Mouse (Mus musculus) CD4-positive helper T cell, adult 2 months (primary cell): ENCODE data around the gene Zfp691.

Source experiments
- DNase-seq: peaks from one replicate; pipeline ENCODE4 v3.0.0-alpha.2; 2012; ENCODE audit warnings: low read depth, missing footprints, low spot score

Gene Zfp691

GRCm38 (mm10) chr4:119173851-119174453, at the start of gene Zfp691:
Gene Zfp691, minus strand, starts transcription at chr4:119174195.
- DNase-seq = peak; percentile 96

DNA sequence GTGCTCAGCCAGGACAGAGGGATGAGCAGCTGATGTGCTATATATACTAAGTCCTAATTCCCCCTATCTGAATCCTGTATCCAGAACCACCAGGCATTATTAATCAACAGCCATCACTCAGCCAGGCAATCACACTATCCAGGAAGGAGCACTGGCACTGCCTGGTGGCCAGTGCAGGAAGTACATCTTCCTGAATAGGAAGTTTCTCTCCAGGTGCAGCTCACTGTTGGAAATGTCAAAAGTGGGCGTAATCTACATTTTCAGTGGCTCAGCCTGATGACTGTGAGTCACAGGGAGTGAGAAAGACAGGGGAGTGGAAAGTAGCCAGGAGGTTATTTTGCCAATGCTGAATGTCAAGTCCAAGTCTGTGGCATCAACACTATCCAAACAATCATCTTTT, 49.7 kb upstream of the Zfp691 start:
- peak; percentile 38 for DNase-seq

DNA sequence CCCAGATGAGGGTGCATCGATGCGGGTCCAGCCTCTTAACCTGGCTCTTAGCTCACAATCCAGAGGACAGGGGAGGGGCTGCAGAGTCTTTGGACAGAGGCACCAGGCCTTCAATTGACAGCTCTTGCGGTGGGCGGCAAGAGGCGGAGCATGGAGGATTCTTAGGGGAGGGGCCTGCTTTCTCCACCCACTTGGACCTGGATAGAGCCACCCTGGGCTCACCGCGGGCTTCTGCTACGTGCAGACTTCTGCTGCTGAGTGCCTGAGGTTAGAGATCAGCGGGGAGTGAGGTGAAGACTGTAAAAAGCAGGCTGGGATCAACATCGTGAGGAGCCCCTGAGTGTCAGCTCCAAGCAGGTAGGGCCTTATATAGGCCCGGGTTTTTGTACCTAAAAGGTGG, 44.2 kb upstream of the Zfp691 start, which contains the start of gene Tmem269:
Gene Tmem269 (minus strand): TSS at position 49 of the 400 bp plus-strand sequence.
- DNase-seq = no peak

- no peak for DNase-seq
Measured at GRCm38 (mm10) chr4:119216667-119217066, 42.7 kb upstream of the Zfp691 start.

- DNase-seq = peak; percentile 54
Measured at GRCm38 (mm10) chr4:119204672-119205071, 30.7 kb upstream of the Zfp691 start.

GRCm38 (mm10) chr4:119198105-119198504, 24.1 kb upstream of the Zfp691 start:
- no peak for DNase-seq

GRCm38 (mm10) chr4:119195582-119196320, 21.8 kb upstream of the Zfp691 start:
- no peak for DNase-seq

DNA sequence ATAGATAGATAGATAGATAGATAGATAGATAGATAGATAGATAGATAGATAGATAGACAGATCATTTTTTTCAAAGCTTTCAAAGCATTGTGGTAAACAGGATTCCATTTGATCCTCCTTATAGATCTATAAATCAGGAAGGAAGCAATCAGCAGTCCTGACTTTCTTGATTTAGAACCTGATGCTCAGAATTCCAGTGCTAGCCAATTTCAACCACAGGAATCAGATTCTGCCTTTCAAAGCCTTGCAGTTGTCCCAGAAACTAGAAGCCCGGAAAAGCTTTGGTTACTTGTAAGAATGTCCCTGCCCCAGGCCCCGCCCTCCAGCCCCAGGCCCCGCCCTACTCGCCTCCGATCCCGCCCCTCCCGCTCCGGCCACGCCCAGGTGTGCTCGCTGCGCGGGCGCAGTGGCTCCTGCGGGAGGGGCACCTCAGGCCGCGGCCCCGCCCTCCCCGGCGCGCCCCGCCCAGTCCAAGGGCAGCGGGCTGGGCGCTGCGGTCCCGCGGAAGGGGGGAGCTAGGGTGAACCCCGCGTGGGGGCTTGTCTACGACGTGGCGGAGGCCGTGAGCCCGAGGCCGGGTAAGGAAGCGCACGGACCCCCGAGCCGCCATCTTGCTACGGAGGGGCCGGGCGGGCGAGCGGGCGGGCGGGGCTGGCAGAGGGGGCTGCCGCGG, 21.1 kb upstream of the Zfp691 start, which contains the start of gene Svbp:
Gene Svbp (plus strand): TSS at position 398 of the 673 bp plus-strand sequence.
- DNase-seq = peak; percentile 91

DNA sequence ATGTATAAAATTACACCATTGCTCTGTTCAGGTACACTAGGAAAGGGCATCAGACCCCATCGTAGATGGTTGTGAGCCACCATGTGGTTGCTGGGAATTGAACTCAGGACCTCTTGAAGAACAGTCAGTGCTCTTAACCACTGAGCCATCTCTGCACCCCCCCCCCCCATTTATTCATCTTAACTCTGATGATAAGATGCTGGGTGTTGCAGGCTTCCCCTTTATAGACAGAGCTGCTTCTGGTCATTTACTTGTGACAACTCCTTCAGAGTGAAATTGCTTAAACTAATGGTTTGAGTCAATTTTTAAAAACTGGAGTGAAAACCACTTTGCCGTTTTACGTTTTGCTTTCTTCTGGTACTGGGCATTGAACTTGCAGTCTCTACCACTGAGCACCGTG, 18.8 kb upstream of the Zfp691 start:
- no peak for DNase-seq

DNA sequence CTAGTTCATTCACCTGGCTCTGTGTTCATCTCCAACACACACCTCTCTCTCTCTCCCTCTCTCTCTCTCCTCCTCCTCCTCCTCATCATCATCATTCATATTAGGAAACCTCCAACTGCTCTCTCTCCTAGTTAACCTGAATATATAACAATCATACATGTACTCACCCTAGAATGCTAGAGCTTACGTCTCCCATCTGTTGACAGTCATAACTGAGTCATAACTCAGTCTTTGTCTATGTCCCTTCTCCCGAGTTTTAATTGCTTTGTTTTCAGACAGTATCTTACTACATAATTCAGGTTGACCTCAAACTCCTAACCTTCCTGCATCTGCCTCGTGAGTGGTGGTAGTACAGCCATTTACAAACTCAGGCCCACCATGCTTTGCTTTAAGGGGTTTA, 17.3 kb upstream of the Zfp691 start:
- DNase-seq = no peak

DNA sequence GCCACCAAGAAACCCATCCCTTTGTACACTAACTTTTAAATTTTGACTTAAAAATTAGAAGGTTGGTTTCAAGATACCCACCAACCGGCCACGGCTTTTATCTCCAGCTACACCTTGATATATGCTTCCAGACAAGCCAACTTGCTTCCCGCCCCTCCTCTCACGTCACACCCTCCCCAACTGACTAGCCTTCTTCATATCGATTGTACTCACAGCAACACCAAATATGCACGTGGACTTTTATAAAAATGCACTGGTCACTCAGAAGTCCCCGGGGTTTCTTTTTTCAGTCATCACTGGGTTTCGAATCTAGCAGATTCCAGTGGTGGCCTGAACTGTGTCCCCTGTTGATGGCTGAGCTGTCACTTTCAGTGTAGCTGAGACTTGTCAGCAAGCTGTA, 16.6 kb upstream of the Zfp691 start:
- no peak for DNase-seq

DNA sequence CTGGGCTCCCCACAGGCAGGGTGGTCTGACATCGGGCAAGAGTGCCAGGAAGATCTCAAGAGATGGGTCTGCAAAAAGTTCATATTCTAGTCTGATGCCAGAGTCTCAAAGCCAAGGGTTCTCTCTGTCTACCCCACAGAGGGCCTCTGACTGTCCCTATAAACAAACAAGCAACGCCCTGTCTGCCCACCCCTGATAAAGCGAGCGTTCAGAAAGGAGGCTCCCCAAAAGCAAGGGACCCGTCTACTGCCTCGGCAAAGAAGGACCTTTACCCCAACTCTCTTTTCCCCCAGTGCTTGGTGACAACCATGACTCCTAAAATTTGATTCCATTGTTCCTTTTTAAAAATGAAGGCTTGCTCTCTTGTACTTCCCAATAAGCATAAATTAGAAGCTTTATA, 15.9 kb upstream of the Zfp691 start, which contains the start of gene Ermap:
Gene Ermap (minus strand): TSS at position 148 of the 400 bp plus-strand sequence.
- no peak for DNase-seq

GRCm38 (mm10) chr4:119189392-119189791, 15.4 kb upstream of the Zfp691 start:
- DNase-seq = no peak

DNA sequence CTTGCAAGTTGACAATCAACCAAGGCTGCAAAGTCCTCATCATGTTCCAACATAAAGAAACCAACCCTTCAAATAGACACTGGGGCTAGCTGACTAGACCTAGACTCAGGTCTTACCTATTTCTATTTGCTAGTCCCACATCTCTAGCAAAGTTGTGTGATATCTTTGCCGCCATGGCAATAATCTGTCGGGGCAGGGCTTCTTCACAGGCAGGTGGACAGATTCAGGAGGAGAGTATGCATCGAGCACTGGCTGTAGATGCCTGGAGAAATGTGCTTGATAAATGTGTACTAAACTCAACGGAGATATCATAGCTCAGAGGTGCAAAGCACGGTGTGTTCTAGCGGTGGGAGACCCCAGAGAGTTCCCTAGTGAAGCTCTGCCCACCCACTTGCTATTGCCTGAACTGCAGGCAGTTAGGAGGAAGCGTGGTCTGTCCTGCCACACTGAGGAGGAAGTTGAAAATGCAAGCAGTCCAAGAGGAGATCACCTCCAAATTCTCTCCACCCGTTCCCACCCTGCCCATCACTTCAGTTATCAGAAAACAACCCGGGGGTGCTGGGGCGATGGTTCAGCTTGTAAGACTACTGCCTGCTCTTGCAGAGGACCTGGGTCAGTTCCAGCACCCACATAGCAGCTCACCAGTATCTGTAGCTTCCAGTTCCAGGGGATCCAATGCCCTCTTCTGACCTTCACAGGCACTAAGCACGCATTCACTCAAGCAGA, 14.2 kb upstream of the Zfp691 start:
- DNase-seq = no peak

DNA sequence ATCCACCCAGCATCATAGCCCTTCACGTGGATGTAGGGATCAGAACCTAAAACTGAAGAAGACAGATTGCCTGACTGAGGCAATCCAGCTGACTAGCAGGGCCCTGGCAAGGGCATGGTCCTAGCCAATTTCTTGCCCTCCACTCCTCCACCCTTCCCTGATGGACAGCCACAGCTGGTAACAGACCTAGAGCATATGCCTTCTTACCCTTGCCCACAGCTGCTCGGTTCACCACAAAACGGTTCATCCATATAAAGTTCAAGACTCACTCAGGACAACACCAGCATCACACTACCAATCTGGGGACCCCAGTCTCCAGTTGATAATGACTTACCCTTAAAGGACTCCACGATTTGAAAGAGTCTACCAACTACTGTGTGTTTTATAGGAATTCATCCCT, 11.8 kb upstream of the Zfp691 start:
- no peak for DNase-seq

DNA sequence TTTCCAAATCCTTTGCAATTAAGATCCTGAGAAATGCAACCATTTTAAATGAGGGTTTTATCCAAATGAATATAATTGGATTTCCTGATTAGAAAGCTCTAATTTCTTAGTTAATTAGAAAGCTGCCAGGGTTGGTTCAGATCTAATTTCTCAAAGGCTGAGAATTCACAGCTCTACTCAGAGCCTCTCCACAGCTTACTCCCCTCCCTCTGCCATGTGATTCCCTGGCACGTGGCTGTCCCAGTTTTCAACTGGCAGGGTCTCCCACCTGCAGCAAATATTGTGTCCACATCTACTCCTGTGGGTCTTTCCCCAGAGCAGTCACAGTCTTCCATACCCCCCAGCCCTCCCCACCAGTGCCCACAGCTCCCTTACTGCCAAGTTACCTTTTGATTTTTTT, 9.5 kb upstream of the Zfp691 start:
- no peak for DNase-seq

DNA sequence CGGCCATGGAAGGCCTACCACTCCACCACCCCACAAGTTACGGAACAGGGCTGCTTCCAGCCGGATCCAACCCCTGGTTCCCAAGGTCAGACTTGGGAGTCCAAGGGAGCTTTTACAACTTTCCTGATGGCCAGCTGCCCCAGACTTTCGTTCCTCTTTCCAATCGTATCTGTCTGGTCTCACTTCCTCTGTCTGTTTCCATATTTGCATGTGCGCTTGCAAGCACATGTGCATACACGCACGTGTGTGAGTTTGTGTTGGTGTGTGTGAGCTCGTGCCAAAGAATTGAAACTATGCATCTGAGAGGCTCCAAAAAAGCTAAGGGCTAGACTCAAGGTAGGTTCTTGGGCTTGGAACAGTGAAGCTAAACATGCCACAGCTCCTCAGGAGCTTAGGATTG, 7.5 kb upstream of the Zfp691 start:
- DNase-seq = no peak

DNA sequence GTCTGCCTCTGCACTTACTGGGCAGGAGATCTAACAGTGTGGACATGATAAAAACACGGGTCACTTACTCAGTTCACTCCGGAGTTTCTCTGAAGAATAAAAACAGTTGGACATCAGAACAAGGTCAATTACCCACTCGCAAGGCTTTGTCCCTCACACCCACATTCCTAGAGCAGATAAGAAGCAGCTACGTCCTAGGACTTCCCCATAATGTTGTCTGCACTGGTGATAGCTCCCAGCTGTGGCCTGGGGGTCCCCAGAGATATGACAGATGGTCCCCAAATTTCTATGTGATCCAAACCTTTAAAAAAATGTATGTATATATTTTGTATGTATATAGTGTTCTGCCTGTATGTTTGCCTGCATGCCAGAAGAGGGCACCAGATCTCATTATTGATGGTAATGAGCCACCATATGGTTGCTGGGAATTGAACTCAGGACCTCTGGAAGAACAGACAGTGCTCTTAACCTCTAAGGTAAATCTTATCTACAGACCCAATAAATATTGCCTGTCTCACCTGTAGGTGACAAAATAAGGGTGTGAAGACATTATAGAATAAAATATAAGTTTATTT, 6.2 kb upstream of the Zfp691 start:
- DNase-seq = no peak

DNA sequence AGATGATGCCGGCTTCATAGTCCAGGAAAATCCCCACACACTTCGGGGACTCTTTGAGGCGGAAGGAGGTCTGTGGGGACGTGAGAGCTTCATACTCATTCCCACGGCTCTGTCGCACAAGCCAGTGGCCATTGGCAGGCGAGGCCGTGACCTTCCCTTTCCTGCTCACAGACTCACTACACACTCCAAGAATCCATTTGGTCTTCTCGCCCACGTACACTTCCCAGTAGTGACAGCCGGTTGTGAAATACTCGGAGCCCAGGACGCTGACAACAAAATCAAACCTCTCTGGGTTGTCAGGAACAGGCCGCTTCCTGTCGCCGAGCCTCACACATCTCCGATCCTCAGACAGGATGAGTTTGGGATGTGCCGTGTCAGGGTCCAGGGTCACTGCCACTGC, 4.3 kb upstream of the Zfp691 start:
- DNase-seq = no peak

DNA sequence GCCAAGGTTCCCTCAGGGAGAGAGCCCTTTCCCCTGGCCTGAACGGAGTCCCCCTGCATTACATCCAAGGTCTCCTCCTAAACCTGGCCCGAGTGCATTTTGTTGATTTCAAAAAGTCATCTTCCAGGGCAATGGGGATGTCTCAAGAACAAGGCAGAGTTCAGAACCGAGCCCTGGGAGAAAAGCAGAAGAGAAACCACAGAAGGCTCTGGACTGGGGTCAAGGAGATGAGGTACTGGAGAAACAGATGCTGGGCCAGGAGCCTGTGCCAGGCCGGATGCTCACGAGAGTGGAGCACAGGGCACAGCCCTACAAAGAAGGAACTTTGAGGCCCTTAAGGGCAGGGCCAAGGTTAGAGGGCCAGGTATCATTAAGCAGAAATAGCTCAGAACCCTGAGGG, 3.7 kb upstream of the Zfp691 start:
- no peak for DNase-seq

- DNase-seq = peak; percentile 19
Measured at GRCm38 (mm10) chr4:119172919-119173650, 910 bp downstream of the Zfp691 start.
